Mouse (Mus musculus) thymus, postnatal 0 days (tissue): ENCODE measurements at regions not wholly inside any gene's neighbourhood (a gene's known extent, or its start where the extent isn't known, plus 50 kb on each side); places are given as distances from the start of the nearest gene placed in this dataset.

ENCODE experiments used
- DNase-seq: peaks from one replicate; pipeline ENCODE4 v3.0.0-alpha.2; 2015; ENCODE audit warnings: low spot score

GRCm38 (mm10) chr11:71512271-71513066 lies 237.3 kb upstream of the Wscd1 start:
- DNase-seq = no peak

GRCm38 (mm10) chr11:71513067-71513350 lies 236.7 kb upstream of the Wscd1 start:
- DNase-seq = no peak

- DNase-seq = no peak
These were observed 234.5 kb upstream of the Wscd1 start for GRCm38 (mm10) chr11:71515264-71515663.

- DNase-seq = no peak
These were observed 232.3 kb upstream of the Wscd1 start for GRCm38 (mm10) chr11:71517377-71517776.

GRCm38 (mm10) chr11:71527691-71528090 lies 222.0 kb upstream of the Wscd1 start:
- no peak for DNase-seq

- no peak for DNase-seq
These were observed 221.1 kb upstream of the Wscd1 start for GRCm38 (mm10) chr11:71528588-71528987.

- no peak for DNase-seq
These were observed 208.4 kb upstream of the Wscd1 start for GRCm38 (mm10) chr11:71541178-71541845.

GRCm38 (mm10) chr11:71557412-71557811 lies 192.3 kb upstream of the Wscd1 start:
- DNase-seq = no peak

- DNase-seq = no peak
These were observed 184.9 kb upstream of the Wscd1 start for GRCm38 (mm10) chr11:71564831-71565230.

GRCm38 (mm10) chr11:71576801-71577200 lies 172.9 kb upstream of the Wscd1 start:
- no peak for DNase-seq

- no peak for DNase-seq
These were observed 167.9 kb upstream of the Wscd1 start for GRCm38 (mm10) chr11:71581775-71582174.

- DNase-seq = no peak
These were observed 158.7 kb upstream of the Wscd1 start for GRCm38 (mm10) chr11:71591014-71591413.

GRCm38 (mm10) chr11:71594250-71594847 lies 155.4 kb upstream of the Wscd1 start:
- DNase-seq = no peak

GRCm38 (mm10) chr11:71597709-71598108 lies 152.0 kb upstream of the Wscd1 start:
- DNase-seq = no peak

- no peak for DNase-seq
These were observed 138.9 kb upstream of the Wscd1 start for GRCm38 (mm10) chr11:71610782-71611181.

GRCm38 (mm10) chr11:71615526-71615925 lies 134.2 kb upstream of the Wscd1 start:
- no peak for DNase-seq

GRCm38 (mm10) chr11:71625501-71626191 lies 124.1 kb upstream of the Wscd1 start:
- no peak for DNase-seq

GRCm38 (mm10) chr11:71636111-71636510 lies 113.6 kb upstream of the Wscd1 start:
- no peak for DNase-seq

GRCm38 (mm10) chr11:71636785-71637184 lies 112.9 kb upstream of the Wscd1 start:
- no peak for DNase-seq

GRCm38 (mm10) chr11:71642886-71643285 lies 106.8 kb upstream of the Wscd1 start:
- no peak for DNase-seq

GRCm38 (mm10) chr11:71651756-71652380 lies 97.9 kb upstream of the Wscd1 start:
- DNase-seq = no peak

- DNase-seq = no peak
These were observed 97.3 kb upstream of the Wscd1 start for GRCm38 (mm10) chr11:71652381-71652775.
